Mouse (Mus musculus): ENCODE data around the gene Rap1gds1. TPM values are rescaled to one million over a fixed set of nuclear protein-coding genes. Genes with fewer than 3 reads are reported as not detected.

The Rap1gds1 gene
- polyA plus RNA-seq, 1 experiment, result 40.1 TPM

DNA sequence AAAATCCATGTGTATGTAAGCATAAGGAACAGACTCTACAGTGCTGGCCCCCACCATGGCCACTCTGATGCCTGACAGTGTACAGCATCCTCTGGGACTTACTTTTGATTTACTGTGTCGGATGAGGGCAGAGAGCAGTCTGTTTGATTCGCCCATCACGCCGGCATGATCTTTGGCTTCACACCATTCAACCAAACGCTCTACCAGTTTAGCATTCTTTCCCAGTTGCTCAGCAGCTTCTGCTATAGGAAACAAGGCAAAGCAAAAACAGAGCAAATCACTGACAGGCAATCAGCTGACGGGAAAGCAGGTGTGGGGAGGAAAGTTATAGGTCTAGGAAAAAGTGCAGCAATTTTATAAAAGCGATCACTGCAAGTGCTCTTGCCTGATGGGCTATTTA is 119.8 kb downstream of the Rap1gds1 start:
- no peaks in the 10 kb centered on the region for H3K79me2 ChIP-seq (ENCODE audit: control insufficient read depth, insufficient read depth)
- H3K4me3 ChIP-seq, result no peak overlapping the region
- no peaks in the 10 kb centered on the region for H3K27me3 ChIP-seq (ENCODE audit: control insufficient read depth, insufficient read depth, insufficient read length)
- TF ChIP-seq E2F4 (IDR thresholded peaks at IDR 0.05; ENCODE audit: insufficient read depth), result no peak
- no peak for TF ChIP-seq MYOG (IDR thresholded peaks at IDR 0.05; ENCODE audit: control insufficient read depth in 1 of 3, insufficient read depth in 1 of 3, insufficient read length in 2 of 3, low read depth in 2 of 3)
- no peak for TF ChIP-seq SRF (IDR thresholded peaks at IDR 0.05; ENCODE audit: control insufficient read depth, insufficient read length, low read depth)
- TF ChIP-seq TCF12 (IDR thresholded peaks at IDR 0.05; ENCODE audit: insufficient read depth, poor library complexity, severe bottlenecking), result no peak
- no peak for TF ChIP-seq MAX (IDR thresholded peaks at IDR 0.05; ENCODE audit: low read depth)
- no peak for TF ChIP-seq POLR2AphosphoS2 (IDR thresholded peaks at IDR 0.05; ENCODE audit: insufficient read length, low read depth)
- no peak for TF ChIP-seq MYOD1 (IDR thresholded peaks at IDR 0.05; ENCODE audit: control insufficient read depth in 1 of 3, insufficient read length in 2 of 3, low read depth in 2 of 3)
- no peak for TF ChIP-seq POLR2A (IDR thresholded peaks at IDR 0.05; ENCODE audit: insufficient read length, low read depth)
- no peak for TF ChIP-seq REST (IDR thresholded peaks at IDR 0.05; ENCODE audit: insufficient read depth, insufficient read length)
- TF ChIP-seq CEBPB (IDR thresholded peaks at IDR 0.05; ENCODE audit: insufficient read depth, poor library complexity, severe bottlenecking), result no peak
- no peak for TF ChIP-seq TCF3 (IDR thresholded peaks at IDR 0.05; ENCODE audit: insufficient read length, low read depth)
- TF ChIP-seq USF1 (IDR thresholded peaks at IDR 0.05; ENCODE audit: low read depth), result no peak
- H3K36me3 ChIP-seq (ENCODE audit: control insufficient read depth, insufficient read depth), result peaks cover 43% of the 10 kb centered on the region
- no peak overlapping the region for H3ac ChIP-seq (ENCODE audit: control insufficient read depth, insufficient read length)
- H3K4me2 ChIP-seq (ENCODE audit: low read depth), result no peak overlapping the region

DNA sequence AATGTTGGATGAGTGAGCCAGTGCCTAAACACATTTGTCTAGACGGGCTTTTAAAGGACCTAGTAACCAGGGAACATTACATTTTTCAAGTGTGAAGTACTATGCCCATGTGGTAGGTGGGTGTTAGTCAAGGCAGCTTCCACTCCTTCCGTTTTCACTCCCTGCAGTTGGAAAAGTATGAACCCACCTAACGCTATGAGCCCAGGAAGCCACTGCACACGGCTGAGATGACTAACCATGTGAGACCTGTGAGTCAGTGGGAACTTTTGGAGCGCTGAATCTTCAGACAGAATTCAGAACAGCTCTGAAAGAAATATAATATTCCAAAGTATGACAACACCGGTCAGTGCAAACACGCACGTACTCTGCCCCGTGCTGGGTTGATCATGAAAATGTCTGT is 125.9 kb downstream of the Rap1gds1 start:
- H3K4me3 ChIP-seq, result no peak overlapping the region
- no peak overlapping the region for H3ac ChIP-seq (ENCODE audit: control insufficient read depth, insufficient read length)
- no peaks in the 10 kb centered on the region for H3K79me2 ChIP-seq (ENCODE audit: control insufficient read depth, insufficient read depth)
- no peaks in the 10 kb centered on the region for H3K27me3 ChIP-seq (ENCODE audit: control insufficient read depth, insufficient read depth, insufficient read length)
- no peak overlapping the region for H3K4me2 ChIP-seq (ENCODE audit: low read depth)
- TF ChIP-seq TCF3 (IDR thresholded peaks at IDR 0.05; ENCODE audit: insufficient read length, low read depth), result no peak
- no peak for TF ChIP-seq TCF12 (IDR thresholded peaks at IDR 0.05; ENCODE audit: insufficient read depth, poor library complexity, severe bottlenecking)
- no peak for TF ChIP-seq POLR2A (IDR thresholded peaks at IDR 0.05; ENCODE audit: insufficient read length, low read depth)
- no peak for TF ChIP-seq MAX (IDR thresholded peaks at IDR 0.05; ENCODE audit: low read depth)
- no peak for TF ChIP-seq SRF (IDR thresholded peaks at IDR 0.05; ENCODE audit: control insufficient read depth, insufficient read length, low read depth)
- TF ChIP-seq POLR2AphosphoS2 (IDR thresholded peaks at IDR 0.05; ENCODE audit: insufficient read length, low read depth), result no peak
- no peak for TF ChIP-seq USF1 (IDR thresholded peaks at IDR 0.05; ENCODE audit: low read depth)
- TF ChIP-seq CEBPB (IDR thresholded peaks at IDR 0.05; ENCODE audit: insufficient read depth, poor library complexity, severe bottlenecking), result no peak
- no peak for TF ChIP-seq REST (IDR thresholded peaks at IDR 0.05; ENCODE audit: insufficient read depth, insufficient read length)
- no peak for TF ChIP-seq E2F4 (IDR thresholded peaks at IDR 0.05; ENCODE audit: insufficient read depth)
- TF ChIP-seq MYOG (IDR thresholded peaks at IDR 0.05; ENCODE audit: control insufficient read depth in 1 of 3, insufficient read depth in 1 of 3, insufficient read length in 2 of 3, low read depth in 2 of 3), result no peak
- TF ChIP-seq MYOD1 (IDR thresholded peaks at IDR 0.05; ENCODE audit: control insufficient read depth in 1 of 3, insufficient read length in 2 of 3, low read depth in 2 of 3), result no peak
- peaks cover 30% of the 10 kb centered on the region for H3K36me3 ChIP-seq (ENCODE audit: control insufficient read depth, insufficient read depth)

DNA sequence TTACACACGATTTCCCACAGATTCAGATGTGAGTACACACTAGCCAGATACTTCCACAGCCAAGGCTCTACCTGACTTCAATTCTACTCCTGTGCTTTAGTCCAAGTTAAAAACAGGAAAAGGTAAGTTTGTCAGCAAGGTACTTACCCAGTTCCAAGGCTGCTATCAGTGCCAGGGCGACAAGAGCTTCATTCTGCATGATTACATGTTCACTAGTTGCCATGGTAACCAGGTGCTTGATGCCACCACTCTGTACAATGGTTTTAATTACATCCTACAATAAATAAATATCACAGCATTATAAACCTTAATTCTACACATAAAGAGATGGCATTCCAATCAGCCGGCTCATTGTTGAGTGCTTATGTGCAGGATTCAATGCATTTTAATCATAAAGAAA is 129.5 kb downstream of the Rap1gds1 start:
- Histone ChIP-seq H3K27me3 (ENCODE audit: control insufficient read depth, insufficient read depth, insufficient read length) (no peaks in the 10 kb centered on the region), H3ac (ENCODE audit: control insufficient read depth, insufficient read length) (no peak overlapping the region), H3K36me3 (ENCODE audit: control insufficient read depth, insufficient read depth) (peaks cover 17% of the 10 kb centered on the region), H3K4me3 (no peak overlapping the region), H3K4me2 (ENCODE audit: low read depth) (no peak overlapping the region), H3K79me2 (ENCODE audit: control insufficient read depth, insufficient read depth) (no peaks in the 10 kb centered on the region)
- TF ChIP-seq TCF12 (IDR thresholded peaks at IDR 0.05; ENCODE audit: insufficient read depth, poor library complexity, severe bottlenecking) (no peak), MAX (IDR thresholded peaks at IDR 0.05; ENCODE audit: low read depth) (no peak), E2F4 (IDR thresholded peaks at IDR 0.05; ENCODE audit: insufficient read depth) (no peak), MYOD1 (IDR thresholded peaks at IDR 0.05; ENCODE audit: control insufficient read depth in 1 of 3, insufficient read length in 2 of 3, low read depth in 2 of 3) (no peak), POLR2AphosphoS2 (IDR thresholded peaks at IDR 0.05; ENCODE audit: insufficient read length, low read depth) (no peak), TCF3 (IDR thresholded peaks at IDR 0.05; ENCODE audit: insufficient read length, low read depth) (no peak), CEBPB (IDR thresholded peaks at IDR 0.05; ENCODE audit: insufficient read depth, poor library complexity, severe bottlenecking) (no peak), MYOG (IDR thresholded peaks at IDR 0.05; ENCODE audit: control insufficient read depth in 1 of 3, insufficient read depth in 1 of 3, insufficient read length in 2 of 3, low read depth in 2 of 3) (no peak)

DNA sequence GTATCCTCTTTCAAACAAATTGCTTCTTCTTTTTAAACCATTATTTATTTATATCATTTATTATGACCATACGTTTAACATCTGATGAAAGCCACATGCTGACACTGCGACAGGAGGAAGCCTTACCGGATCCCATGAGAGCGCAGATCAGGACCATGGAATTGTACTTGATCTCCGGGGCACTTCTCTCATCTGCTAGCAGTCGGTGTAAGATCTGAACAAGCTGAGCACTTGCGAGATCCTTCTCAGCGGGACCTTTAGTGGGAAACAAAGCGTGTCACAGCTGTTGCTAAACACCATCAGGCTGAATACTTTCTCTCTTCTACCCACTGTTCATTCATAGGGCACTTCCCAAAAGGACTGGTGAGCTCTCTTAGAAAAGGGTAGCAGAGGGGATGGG is 133.4 kb downstream of the Rap1gds1 start:
- H3K36me3 ChIP-seq (ENCODE audit: control insufficient read depth, insufficient read depth), result peaks cover 17% of the 10 kb centered on the region
- no peak overlapping the region for H3K4me3 ChIP-seq
- H3K79me2 ChIP-seq (ENCODE audit: control insufficient read depth, insufficient read depth), result no peaks in the 10 kb centered on the region
- TF ChIP-seq POLR2A (IDR thresholded peaks at IDR 0.05; ENCODE audit: insufficient read length, low read depth) (no peak), REST (IDR thresholded peaks at IDR 0.05; ENCODE audit: insufficient read depth, insufficient read length) (no peak), TCF3 (IDR thresholded peaks at IDR 0.05; ENCODE audit: insufficient read length, low read depth) (no peak)
- H3ac ChIP-seq (ENCODE audit: control insufficient read depth, insufficient read length), result no peak overlapping the region
- no peak overlapping the region for H3K4me2 ChIP-seq (ENCODE audit: low read depth)
- H3K27me3 ChIP-seq (ENCODE audit: control insufficient read depth, insufficient read depth, insufficient read length), result no peaks in the 10 kb centered on the region

DNA sequence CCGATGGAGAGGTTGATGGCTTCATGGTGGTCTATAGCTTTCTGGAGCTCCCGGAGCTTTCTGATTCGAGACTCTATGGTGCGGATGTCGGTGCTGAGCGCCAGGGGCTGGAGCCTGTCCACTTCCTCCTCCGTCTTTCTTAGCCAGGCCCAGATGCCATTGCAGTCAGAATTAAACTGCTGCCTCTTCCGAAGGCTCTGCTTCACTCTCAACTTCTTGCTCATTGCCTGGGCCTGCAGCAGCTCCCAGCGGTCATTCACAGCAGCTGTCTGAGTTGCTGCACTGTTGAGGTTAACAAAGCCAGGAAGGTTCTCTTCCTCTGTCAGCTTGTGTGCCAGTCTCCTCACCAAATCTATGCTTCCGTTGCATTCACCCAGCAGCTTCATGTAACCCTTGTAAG is 137.8 kb downstream of the Rap1gds1 start:
- Histone ChIP-seq H3K4me3 (no peak overlapping the region), H3K4me2 (ENCODE audit: low read depth) (no peak overlapping the region), H3ac (ENCODE audit: control insufficient read depth, insufficient read length) (no peak overlapping the region), H3K27me3 (ENCODE audit: control insufficient read depth, insufficient read depth, insufficient read length) (no peaks in the 10 kb centered on the region), H3K36me3 (ENCODE audit: control insufficient read depth, insufficient read depth) (no peaks in the 10 kb centered on the region), H3K79me2 (ENCODE audit: control insufficient read depth, insufficient read depth) (no peaks in the 10 kb centered on the region)
- no peak for TF ChIP-seq CEBPB (IDR thresholded peaks at IDR 0.05; ENCODE audit: insufficient read depth, poor library complexity, severe bottlenecking)

Measured in myocyte (in vitro differentiated cells).